Mouse (Mus musculus) E14TG2a.4 (cell line): ENCODE results near the gene Gm20388.

Experiments used
- CTCF ChIP-seq: conservative IDR thresholded peaks from 2 replicates; pipeline ENCODE4 v1.5.1; 2014; ENCODE audit warnings: low read length
- NANOG ChIP-seq: IDR thresholded peaks from 2 replicates; pipeline ENCODE4 v1.6.1; 2014; ENCODE audit warnings: borderline replicate concordance, low read length, mixed read lengths
- POU5F1 ChIP-seq: IDR thresholded peaks from 2 replicates; pipeline ENCODE4 v1.6.1; 2014; ENCODE audit warnings: low read length, borderline replicate concordance

- no peak for TF ChIP-seq CTCF
- TF ChIP-seq NANOG: no peak
- no peak for TF ChIP-seq POU5F1
These were observed 3418.7 kb downstream of the Gm20388 start for GRCm38 (mm10) chr8:123329350-123329749.
